Mouse (Mus musculus) spleen, adult 2 months (tissue): ENCODE measurements around the gene Agpat3. TPM values are rescaled to one million over a fixed set of nuclear protein-coding genes. Genes with fewer than 3 reads are reported as not detected.
A peak's percentile ranks its signal among the peaks of the same experiment; 100 is the strongest.

Source experiments
- DNase-seq, 2 experiments: peaks; one replicate each; pipeline versions ENCODE4 v3.0.0 to v3.0.0-alpha.2; 2012 to 2021; ENCODE audit warnings: low spot score in 2 of 2, low read depth in 1 of 2
- H3K27ac ChIP-seq: fragments of 200-500 bp; 2 replicates; pipeline ENCODE4 v1.5.1; 2012; ENCODE audit warnings: low read length, inconsistent platforms; ENCODE audit not compliant: insufficient read depth
- H3K27me3 ChIP-seq: fragments of 200-500 bp; 2 replicates; pipeline ENCODE4 v1.6.1; 2012; ENCODE audit warnings: mild to moderate bottlenecking, moderate library complexity, low read length, inconsistent platforms; ENCODE audit not compliant: control insufficient read depth, insufficient read depth
- H3K36me3 ChIP-seq: fragments of 200-500 bp; 2 replicates; pipeline ENCODE4 v1.6.1; 2012; ENCODE audit warnings: mild to moderate bottlenecking, low read length, inconsistent platforms; ENCODE audit not compliant: control insufficient read depth, insufficient read depth
- H3K4me1 ChIP-seq: fragments of 200-500 bp; 2 replicates; pipeline ENCODE4 v1.6.1; 2011; ENCODE audit warnings: inconsistent platforms; ENCODE audit not compliant: control insufficient read depth, insufficient read depth, insufficient read length
- H3K4me3 ChIP-seq: fragments of 200-500 bp; 2 replicates; pipeline ENCODE4 v1.5.1; 2011; ENCODE audit warnings: mild to moderate bottlenecking, inconsistent platforms; ENCODE audit not compliant: insufficient read depth, insufficient read length; ENCODE audit errors: extremely low read depth
- CTCF ChIP-seq: fragments of 200-500 bp; IDR thresholded peaks from 2 replicates; pipeline ENCODE4 v1.5.1; 2011; ENCODE audit warnings: mild to moderate bottlenecking, inconsistent platforms; ENCODE audit not compliant: insufficient read depth, insufficient read length, insufficient replicate concordance; ENCODE audit errors: extremely low read depth
- POLR2A ChIP-seq: fragments of 200-500 bp; IDR thresholded peaks from 2 replicates; pipeline ENCODE4 v1.6.1; 2011; ENCODE audit warnings: low read depth, low read length, inconsistent platforms
- WGBS: fragments of 180-500 bp; shearing (Covaris S2); methylation state at CpG from one replicate; pipeline ENCODE4 v1.1.7; 2018; 5-methylcytosine and 5-hydroxymethylcytosine counted together
- polyA plus RNA-seq: library from polyadenylated mRNA; depleted of rRNA; stranded (reverse); fragments of >200 nt; gene quantifications from 2 replicates; pipeline ENCODE4 v1.2.3, GENCODE M21; 2012; rRNA removed

Agpat3 gene
- polyA plus RNA-seq, result 177 and 205 TPM in 2 replicates

GRCm38 (mm10) chr10:78351887-78352665 is at the start of gene Agpat3:
Gene Agpat3 (minus strand): TSS chr10:78352489.
- H3K27me3 ChIP-seq, result no peaks in the 10 kb centered on the region
- H3K36me3 ChIP-seq, result no peaks in the 10 kb centered on the region
- peaks cover 7% of the 10 kb centered on the region; the same call in 1 of the 2 replicates for H3K4me1 ChIP-seq
- peak in 1 of 2 experiments; percentile 56 for DNase-seq
- H3K27ac ChIP-seq, result 0 out of 2 replicates have a peak within 1 kb of the TSS, but pooled peaks have one; percentile 11
- H3K4me3 ChIP-seq, result peak within 1 kb of the TSS; percentile 68
- TF ChIP-seq CTCF (no peak), POLR2A (no peak)
- 1% methylated on average over 113 of the region's 113 CpGs for WGBS

- 95% methylated on average over 2 of the region's 2 CpGs for WGBS
- no peaks in the 10 kb centered on the region for H3K27me3 ChIP-seq
- no peak overlapping the region for H3K4me3 ChIP-seq
- no peak overlapping the region for H3K27ac ChIP-seq
- TF ChIP-seq POLR2A (no peak), CTCF (no peak)
- H3K36me3 ChIP-seq, result peaks cover 48% of the 10 kb centered on the region
- no peak for DNase-seq
- H3K4me1 ChIP-seq, result peaks cover 5% of the 10 kb centered on the region; the same call in 1 of the 2 replicates
Observed at GRCm38 (mm10) chr10:78401127-78401526, 48.8 kb upstream of the Agpat3 start.

GRCm38 (mm10) chr10:78399090-78399657 is 46.9 kb upstream of the Agpat3 start:
- peaks cover 5% of the 10 kb centered on the region; the same call in 1 of the 2 replicates for H3K4me1 ChIP-seq
- H3K36me3 ChIP-seq, result peaks cover 34% of the 10 kb centered on the region
- WGBS, result 41% methylated on average over 17 of the region's 17 CpGs
- H3K27me3 ChIP-seq, result no peaks in the 10 kb centered on the region
- DNase-seq, result peak; percentile 17 to 59
- TF ChIP-seq POLR2A (no peak), CTCF (no peak)
- H3K27ac ChIP-seq, result peak overlapping the region; percentile 23
- no peak overlapping the region for H3K4me3 ChIP-seq

GRCm38 (mm10) chr10:78396625-78396885 is 44.3 kb upstream of the Agpat3 start:
- Histone ChIP-seq H3K27ac (no peak overlapping the region), H3K36me3 (peaks cover 11% of the 10 kb centered on the region), H3K4me1 (peaks cover 5% of the 10 kb centered on the region; the same call in 1 of the 2 replicates), H3K27me3 (no peaks in the 10 kb centered on the region), H3K4me3 (no peak overlapping the region)
- 57% methylated on average over 4 of the region's 4 CpGs for WGBS
- DNase-seq, result no peak
- TF ChIP-seq CTCF, result no peak
- TF ChIP-seq POLR2A, result no peak

GRCm38 (mm10) chr10:78395819-78396624 is 43.7 kb upstream of the Agpat3 start:
- Histone ChIP-seq H3K27ac (no peak overlapping the region), H3K4me3 (no peak overlapping the region), H3K4me1 (peaks cover 5% of the 10 kb centered on the region; the same call in 1 of the 2 replicates), H3K36me3 (peaks cover 7% of the 10 kb centered on the region), H3K27me3 (no peaks in the 10 kb centered on the region)
- DNase-seq, result peak; percentile 74 to 89
- TF ChIP-seq POLR2A, result no peak
- peak; percentile 86 for TF ChIP-seq CTCF
- 19% methylated on average over 17 of the region's 17 CpGs for WGBS

GRCm38 (mm10) chr10:78395377-78395776 is 43.1 kb upstream of the Agpat3 start:
- DNase-seq, result no peak
- WGBS, result 93% methylated on average over 3 of the region's 3 CpGs
- peaks cover 2% of the 10 kb centered on the region; the same call in 1 of the 2 replicates for H3K36me3 ChIP-seq

More at GRCm38 (mm10) chr10:78395377-78395776, 43.1 kb upstream of the Agpat3 start:
- Histone ChIP-seq H3K4me1 (peaks cover 5% of the 10 kb centered on the region; the same call in 1 of the 2 replicates), H3K27ac (no peak overlapping the region), H3K4me3 (no peak overlapping the region), H3K27me3 (no peaks in the 10 kb centered on the region)
- TF ChIP-seq POLR2A (no peak), CTCF (no peak)
